Mouse (Mus musculus): Measurements from ENCODE around the gene Dnah6.

The Dnah6 gene

GRCm38 (mm10) chr6:73143403-73143802, 78.0 kb downstream of the Dnah6 start:
- in situ Hi-C loops (cut with MboI, MseI), result no loop called here

- in situ Hi-C loops (cut with MboI, MseI), result no loop called here
These were observed 78.7 kb downstream of the Dnah6 start for GRCm38 (mm10) chr6:73142776-73143175.

GRCm38 (mm10) chr6:73140836-73141235, 80.6 kb downstream of the Dnah6 start:
- in situ Hi-C loops (cut with MboI, MseI), result no loop called here

GRCm38 (mm10) chr6:73132784-73133183, 88.7 kb downstream of the Dnah6 start:
- in situ Hi-C loops (cut with MboI, MseI), result no loop called here

- in situ Hi-C loops (cut with MboI, MseI), result no loop called here
These were observed 93.9 kb downstream of the Dnah6 start for GRCm38 (mm10) chr6:73127594-73127993.

- in situ Hi-C loops (cut with MboI, MseI), result no loop called here
These were observed 101.1 kb downstream of the Dnah6 start for GRCm38 (mm10) chr6:73120348-73120747.

- in situ Hi-C loops (cut with MboI, MseI), result no loop called here
These were observed 107.6 kb downstream of the Dnah6 start for GRCm38 (mm10) chr6:73113898-73114297.

- in situ Hi-C loops (cut with MboI, MseI), result no loop called here
These were observed 108.1 kb downstream of the Dnah6 start for GRCm38 (mm10) chr6:73113365-73113764.

- in situ Hi-C loops (cut with MboI, MseI), result no loop called here
These were observed 128.3 kb downstream of the Dnah6 start for GRCm38 (mm10) chr6:73093133-73093532.

GRCm38 (mm10) chr6:73090836-73091235, 130.6 kb downstream of the Dnah6 start:
- in situ Hi-C loops (cut with MboI, MseI), result no loop called here

GRCm38 (mm10) chr6:73082571-73082970, 138.9 kb downstream of the Dnah6 start:
- in situ Hi-C loops (cut with MboI, MseI), result no loop called here

- in situ Hi-C loops (cut with MboI, MseI), result no loop called here
These were observed 149.2 kb downstream of the Dnah6 start for GRCm38 (mm10) chr6:73072093-73072786.

- in situ Hi-C loops (cut with MboI, MseI), result no loop called here
These were observed 150.2 kb downstream of the Dnah6 start for GRCm38 (mm10) chr6:73071214-73071613.

GRCm38 (mm10) chr6:73070663-73071062, 150.8 kb downstream of the Dnah6 start:
- in situ Hi-C loops (cut with MboI, MseI), result no loop called here

GRCm38 (mm10) chr6:73064551-73064950, 156.9 kb downstream of the Dnah6 start:
- in situ Hi-C loops (cut with MboI, MseI), result no loop called here

- in situ Hi-C loops (cut with MboI, MseI), result no loop called here
These were observed 161.8 kb downstream of the Dnah6 start for GRCm38 (mm10) chr6:73059596-73060121.

GRCm38 (mm10) chr6:73059162-73059561, 162.3 kb downstream of the Dnah6 start:
- in situ Hi-C loops (cut with MboI, MseI), result no loop called here

- in situ Hi-C loops (cut with MboI, MseI), result no loop called here
These were observed 166.1 kb downstream of the Dnah6 start for GRCm38 (mm10) chr6:73055347-73055746.

- in situ Hi-C loops (cut with MboI, MseI), result no loop called here
These were observed 166.6 kb downstream of the Dnah6 start for GRCm38 (mm10) chr6:73054807-73055206.

GRCm38 (mm10) chr6:73053526-73053925, 167.9 kb downstream of the Dnah6 start:
- in situ Hi-C loops (cut with MboI, MseI), result no loop called here

GRCm38 (mm10) chr6:73047259-73047658, 174.2 kb downstream of the Dnah6 start:
- in situ Hi-C loops (cut with MboI, MseI), result loop anchor here (10.0 kb wide), 1 partner anchor 1058 kb away; no protein-coding TSS in a partner anchor

GRCm38 (mm10) chr6:73045944-73046343, 175.5 kb downstream of the Dnah6 start:
- in situ Hi-C loops (cut with MboI, MseI), result loop anchor here (10.0 kb wide), 1 partner anchor 1059 kb away; no protein-coding TSS in a partner anchor

- in situ Hi-C loops (cut with MboI, MseI), result loop anchor here (5.0 to 10.0 kb wide), 2 partner anchors 180 to 1063 kb away; partner anchors contain the start of gene Dnah6
These were observed 179.2 kb downstream of the Dnah6 start for GRCm38 (mm10) chr6:73042278-73042677.
